Mouse (Mus musculus): Measurements from ENCODE around the gene Vmn1r231. TPM values are rescaled to one million over a fixed set of nuclear protein-coding genes. Genes with fewer than 3 reads are reported as not detected.

Vmn1r231 gene
- polyA plus RNA-seq (2016; fragmentation: Nextera tagmentation; extraction: Ambion mirVana), result not detected in 2 replicates

DNA sequence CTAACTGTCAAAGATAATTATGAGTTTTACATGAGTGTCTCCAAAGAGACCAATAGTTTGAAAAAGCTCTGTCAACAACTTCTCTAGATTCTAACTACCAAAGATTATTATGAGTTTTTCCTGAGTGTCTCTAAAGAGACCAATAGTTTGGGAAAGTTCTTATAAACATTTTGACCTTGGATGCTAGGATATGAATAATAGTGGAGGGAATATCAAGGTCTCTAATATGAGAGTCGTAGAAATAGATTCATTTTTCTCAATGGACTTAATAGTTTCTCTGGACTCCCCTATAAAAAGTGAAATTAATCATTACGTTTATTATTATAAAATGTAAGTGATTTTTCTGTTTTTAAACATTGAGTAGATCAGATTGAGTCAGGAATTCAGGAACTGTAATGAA lies at the start of gene Vmn1r231:
Gene Vmn1r231, minus strand, starts transcription at position 101 of the 400 bp plus-strand sequence.
- Histone ChIP-seq H3K4me3 (no peak within 1 kb of the TSS), H3K27ac (replicated peaks) (no peak within 1 kb of the TSS), H3K27me3 (no peaks in the 10 kb centered on the region), H3K9me3 (peaks cover 2% of the 10 kb centered on the region; the same call in 1 of the 2 replicates), H3K4me1 (no peaks in the 10 kb centered on the region), H3K4me2 (replicated peaks) (no peak within 1 kb of the TSS), H3K9ac (replicated peaks) (no peak within 1 kb of the TSS), H3K36me3 (no peaks in the 10 kb centered on the region)
- ATAC-seq (ENCODE audit: low FRiP score, low read depth), result no peak
- 62% methylated on average over 2 of the region's 2 CpGs for WGBS

DNA sequence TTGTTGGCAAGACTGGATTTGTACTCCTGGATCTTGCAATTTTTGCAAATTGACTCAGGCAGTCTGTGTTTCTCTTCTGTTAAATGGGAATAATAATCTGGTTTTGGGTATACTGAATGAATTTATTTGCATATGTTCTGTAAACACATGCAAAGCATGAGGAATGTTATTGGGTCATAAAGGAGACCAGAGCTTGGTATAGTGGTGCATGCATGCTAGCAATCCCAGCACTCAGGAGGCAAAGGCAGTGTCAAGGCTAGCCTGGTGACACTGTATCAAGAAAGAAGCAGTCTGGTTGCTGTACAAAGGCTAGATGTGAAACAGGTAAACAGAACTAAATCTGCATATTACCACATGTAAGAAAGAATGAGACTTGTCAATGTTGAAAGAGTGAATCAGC lies 41.7 kb upstream of the Vmn1r231 start:
- Histone ChIP-seq H3K9ac (replicated peaks) (peak overlapping the region; percentile 86), H3K9me3 (no peaks in the 10 kb centered on the region), H3K27ac (replicated peaks) (no peak overlapping the region)

DNA sequence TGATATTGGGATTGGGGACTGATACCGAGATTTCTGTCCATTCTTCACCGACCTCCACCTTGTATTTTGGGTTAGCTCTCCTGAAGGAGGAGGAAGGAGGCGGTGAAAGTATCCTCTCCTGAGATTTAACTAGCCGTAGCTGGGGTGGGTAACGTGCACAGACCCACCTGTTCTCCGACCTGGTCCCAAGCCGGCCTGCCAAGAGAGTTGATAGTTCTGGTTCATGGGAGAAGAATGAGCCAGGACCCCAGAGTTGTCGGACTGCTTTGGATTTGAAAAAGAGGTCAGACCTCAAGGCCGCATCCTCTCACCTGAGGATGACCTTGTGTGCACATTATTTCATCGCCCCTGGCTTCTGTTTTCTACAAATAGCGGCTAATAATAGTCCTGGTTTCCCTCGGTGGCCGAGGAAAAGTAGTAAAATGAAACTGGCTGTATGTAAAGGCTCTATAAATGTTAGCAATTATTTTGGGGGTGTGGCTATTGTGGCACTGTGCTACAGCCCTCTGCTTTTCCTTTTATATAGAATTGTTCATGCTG lies 41.2 kb upstream of the Vmn1r231 start:
- H3K4me1 ChIP-seq, result peaks cover 33% of the 10 kb centered on the region
- H3K4me2 ChIP-seq (replicated peaks), result peak overlapping the region; percentile 76
- ATAC-seq (ENCODE audit: low FRiP score, low read depth), result no peak
- no peaks in the 10 kb centered on the region for H3K27me3 ChIP-seq
- H3K4me3 ChIP-seq, result peak overlapping the region; percentile 74
- WGBS, result 1% methylated on average over 13 of the region's 13 CpGs
- H3K36me3 ChIP-seq, result no peaks in the 10 kb centered on the region
- peak overlapping the region; percentile 97 for H3K27ac ChIP-seq (replicated peaks)
- H3K9ac ChIP-seq (replicated peaks), result peak overlapping the region; percentile 86
- H3K9me3 ChIP-seq, result no peaks in the 10 kb centered on the region

More for the DNA sequence above, 41.7 kb upstream of the Vmn1r231 start:
- Histone ChIP-seq H3K4me3 (peak overlapping the region; percentile 74), H3K27me3 (no peaks in the 10 kb centered on the region), H3K36me3 (peaks cover 1% of the 10 kb centered on the region; the same call in 1 of the 2 replicates), H3K4me1 (peaks cover 33% of the 10 kb centered on the region), H3K4me2 (replicated peaks) (peak overlapping the region; percentile 76)
- ATAC-seq (ENCODE audit: low FRiP score, low read depth), result no peak

DNA sequence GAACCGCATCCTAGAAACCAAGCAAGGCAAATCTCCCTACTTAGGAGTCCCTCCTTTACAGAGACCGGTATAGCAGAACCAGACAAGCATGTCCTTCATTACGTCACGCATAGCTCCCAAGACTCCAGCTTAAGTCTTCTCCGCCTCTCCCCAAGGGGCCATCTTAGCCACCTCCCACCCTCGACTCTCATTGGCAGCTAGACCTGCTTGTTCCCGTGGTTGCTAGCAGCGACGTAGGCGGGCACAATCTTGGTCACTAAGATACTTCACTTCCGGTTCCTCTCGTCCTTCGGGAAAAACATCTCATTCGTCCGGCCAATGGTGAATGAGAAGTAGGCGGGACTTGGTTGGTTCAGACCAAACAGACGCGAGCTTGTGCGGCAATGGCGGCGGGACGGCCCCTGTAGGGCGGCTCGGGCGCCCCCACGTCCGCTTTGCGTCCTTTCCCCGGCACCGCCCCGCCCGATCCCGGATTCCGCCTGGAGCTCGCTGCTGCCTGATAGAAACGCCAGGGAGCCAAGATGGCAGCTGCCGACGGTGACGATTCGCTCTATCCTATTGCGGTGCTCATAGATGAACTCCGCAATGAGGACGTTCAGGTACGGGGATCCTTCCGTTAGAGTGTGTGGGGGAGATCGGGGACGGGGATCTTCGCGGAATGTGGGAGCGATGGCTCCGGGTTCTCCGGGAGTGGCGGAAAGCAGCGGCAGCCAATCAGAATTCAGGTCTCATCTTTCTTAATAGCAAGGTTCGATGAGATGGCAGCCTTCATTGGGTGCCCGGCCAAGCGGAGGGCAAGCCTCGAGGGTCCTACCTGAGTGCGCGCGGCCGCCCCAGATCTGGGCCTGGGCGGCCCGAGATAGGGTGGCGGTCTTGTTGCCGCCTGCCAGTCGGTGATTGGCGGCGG lies 40.3 kb upstream of the Vmn1r231 start, which contains the start of gene Ppp2r1a:
Gene Ppp2r1a, plus strand, starts transcription at position 327 of the 907 bp plus-strand sequence.
- peak within 1 kb of the TSS; percentile 86 for H3K9ac ChIP-seq (replicated peaks)
- no peaks in the 10 kb centered on the region for H3K36me3 ChIP-seq

DNA sequence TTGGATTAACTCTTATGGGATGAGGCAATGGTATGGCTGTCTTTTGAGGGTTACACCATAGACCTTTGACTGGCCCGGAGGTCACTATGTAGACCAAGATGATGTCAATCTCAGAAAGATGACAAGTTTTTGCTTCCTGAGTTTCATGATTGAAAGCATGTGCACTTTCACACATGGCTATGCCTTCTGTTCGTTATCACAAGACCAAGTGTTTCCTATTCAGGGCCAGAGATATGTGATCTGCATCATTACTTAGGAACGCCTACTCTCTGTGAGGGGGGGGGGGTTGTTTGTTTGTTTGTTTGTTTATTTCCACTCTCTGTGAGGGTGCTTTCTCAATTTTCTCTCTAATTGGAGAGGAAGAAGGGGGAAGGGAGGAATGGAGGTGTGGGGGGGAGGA lies 39.3 kb upstream of the Vmn1r231 start:
- H3K9ac ChIP-seq (replicated peaks), result peak overlapping the region; percentile 51
- H3K27ac ChIP-seq (replicated peaks), result peak overlapping the region; percentile 97
- H3K4me1 ChIP-seq, result peaks cover 33% of the 10 kb centered on the region
- H3K4me3 ChIP-seq, result peak overlapping the region; percentile 74
- no peaks in the 10 kb centered on the region for H3K9me3 ChIP-seq
- ATAC-seq (ENCODE audit: low FRiP score, low read depth), result no peak
- H3K36me3 ChIP-seq, result no peaks in the 10 kb centered on the region
- peak overlapping the region; percentile 59 for H3K4me2 ChIP-seq (replicated peaks)
- H3K27me3 ChIP-seq, result no peaks in the 10 kb centered on the region
- 47% methylated on average over 3 of the region's 3 CpGs for WGBS

More for the DNA sequence above, 40.3 kb upstream of the Vmn1r231 start, which contains the start of gene Ppp2r1a:
- under 1% methylated on average over 69 of the region's 69 CpGs for WGBS
- H3K4me3 ChIP-seq, result peak within 1 kb of the TSS; percentile 74
- peak within 1 kb of the TSS; percentile 97 for H3K27ac ChIP-seq (replicated peaks)
- peak; percentile 98 for ATAC-seq (ENCODE audit: low FRiP score, low read depth)
- H3K9me3 ChIP-seq, result no peaks in the 10 kb centered on the region
- peak within 1 kb of the TSS; percentile 76 for H3K4me2 ChIP-seq (replicated peaks)
- H3K4me1 ChIP-seq, result peaks cover 33% of the 10 kb centered on the region
- no peaks in the 10 kb centered on the region for H3K27me3 ChIP-seq

DNA sequence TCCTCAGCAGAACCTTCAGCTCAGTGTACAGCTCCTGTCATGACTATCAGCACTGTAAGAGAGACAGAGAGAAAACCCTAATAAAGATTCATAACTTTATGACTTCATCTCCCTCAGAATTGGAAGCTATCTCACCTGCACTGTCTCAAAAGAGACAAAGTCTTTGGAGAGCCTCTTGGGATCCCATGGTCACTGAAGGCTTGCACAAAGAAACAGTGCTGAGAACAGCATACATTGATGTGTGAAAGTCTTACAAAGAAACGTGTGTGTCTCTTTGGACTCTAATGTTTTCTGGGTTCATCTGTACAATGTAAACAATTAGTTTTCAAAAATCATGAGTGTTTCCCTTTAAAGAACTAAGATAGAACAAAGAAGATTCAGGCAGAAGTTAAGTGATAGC lies 14.7 kb upstream of the Vmn1r231 start, which contains the start of gene Vmn1r232:
Gene Vmn1r232, minus strand, starts transcription at position 101 of the 400 bp plus-strand sequence.
- 53% methylated on average over 1 of the region's 1 CpGs for WGBS
- Histone ChIP-seq H3K9ac (replicated peaks) (no peak within 1 kb of the TSS), H3K27ac (replicated peaks) (no peak within 1 kb of the TSS)

DNA sequence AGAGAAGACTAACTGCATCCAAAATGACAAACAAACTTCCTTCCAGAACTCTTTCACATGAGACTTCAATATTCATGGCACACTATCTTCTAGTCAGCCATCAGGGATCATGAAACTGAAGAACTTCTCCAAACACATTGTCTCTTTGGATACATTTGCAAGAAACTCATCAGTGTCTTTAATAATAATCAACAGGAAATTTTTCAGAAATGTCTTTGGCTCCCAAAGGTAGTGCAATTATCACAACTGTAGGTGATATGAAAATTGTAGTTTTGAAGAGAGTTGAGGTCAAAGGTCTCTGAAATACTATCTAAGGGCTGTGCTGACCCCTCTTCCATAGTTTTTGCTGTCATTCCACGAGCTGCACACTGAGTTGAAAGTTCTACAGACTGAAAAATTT lies 64.7 kb downstream of the Vmn1r231 start, which contains the start of gene Vmn1r230:
Gene Vmn1r230, plus strand, starts transcription at position 301 of the 400 bp plus-strand sequence.
- ATAC-seq (ENCODE audit: low FRiP score, low read depth), result no peak
- no peak within 1 kb of the TSS for H3K27ac ChIP-seq (replicated peaks)
- 11% methylated on average over 1 of the region's 1 CpGs for WGBS

More for the DNA sequence above, 14.7 kb upstream of the Vmn1r231 start, which contains the start of gene Vmn1r232:
- Histone ChIP-seq H3K4me1 (no peaks in the 10 kb centered on the region), H3K4me2 (replicated peaks) (no peak within 1 kb of the TSS), H3K36me3 (no peaks in the 10 kb centered on the region), H3K4me3 (no peak within 1 kb of the TSS), H3K9me3 (0 out of 2 replicates have a peak, but pooled peaks cover 4% of the 10 kb centered on the region), H3K27me3 (no peaks in the 10 kb centered on the region)
- no peak for ATAC-seq (ENCODE audit: low FRiP score, low read depth)

More for the DNA sequence above, 64.7 kb downstream of the Vmn1r231 start, which contains the start of gene Vmn1r230:
- Histone ChIP-seq H3K9me3 (0 out of 2 replicates have a peak, but pooled peaks cover 3% of the 10 kb centered on the region), H3K9ac (replicated peaks) (no peak within 1 kb of the TSS), H3K4me2 (replicated peaks) (no peak within 1 kb of the TSS), H3K27me3 (no peaks in the 10 kb centered on the region), H3K4me1 (no peaks in the 10 kb centered on the region), H3K4me3 (no peak within 1 kb of the TSS), H3K36me3 (no peaks in the 10 kb centered on the region)

Other genes with a start within 250 kb of the Vmn1r231 start
- not detected in 2 replicates for gene Vmn1r226, start 222.2 kb downstream of the Vmn1r231 start, polyA plus RNA-seq (2016; fragmentation: Nextera tagmentation; extraction: Ambion mirVana)
- not detected in 2 replicates for gene Vmn1r227, start 175.2 kb downstream of the Vmn1r231 start, polyA plus RNA-seq (2016; fragmentation: Nextera tagmentation; extraction: Ambion mirVana)
- gene Vmn1r228, start 118.9 kb downstream of the Vmn1r231 start, polyA plus RNA-seq (2016; fragmentation: Nextera tagmentation; extraction: Ambion mirVana), result not detected in 2 replicates
- gene Vmn1r229, start 93.5 kb downstream of the Vmn1r231 start, polyA plus RNA-seq (2016; fragmentation: Nextera tagmentation; extraction: Ambion mirVana), result 0.01 TPM in 1 of 2 replicates, not detected in the other
- not detected in 2 replicates for gene Vmn1r230, start 64.6 kb downstream of the Vmn1r231 start, polyA plus RNA-seq (2016; fragmentation: Nextera tagmentation; extraction: Ambion mirVana)
- gene Vmn1r232, start 14.6 kb upstream of the Vmn1r231 start, polyA plus RNA-seq (2016; fragmentation: Nextera tagmentation; extraction: Ambion mirVana), result not detected in 2 replicates
- 500 and 541 TPM in 2 replicates for gene Ppp2r1a, start 40.2 kb upstream of the Vmn1r231 start, polyA plus RNA-seq (2016; fragmentation: Nextera tagmentation; extraction: Ambion mirVana)
- not detected in 2 replicates for gene Vmn1r233, start 91.4 kb upstream of the Vmn1r231 start, polyA plus RNA-seq (2016; fragmentation: Nextera tagmentation; extraction: Ambion mirVana)
- gene Zfp160, start 103.8 kb upstream of the Vmn1r231 start, polyA plus RNA-seq (2016; fragmentation: Nextera tagmentation; extraction: Ambion mirVana), result 19.0 and 21.3 TPM in 2 replicates

All from midbrain, embryonic 12.5 days (tissue).